Mouse (Mus musculus) neural tube, embryonic 13.5 days (tissue): ENCODE results near the gene Mrps10. TPM values are rescaled to one million over a fixed set of nuclear protein-coding genes. Genes with fewer than 3 reads are reported as not detected.

Source experiments
- ATAC-seq: fragments of 200-750 bp; cut with Nextera tagmentation; 2 replicates; pipeline ENCODE4 v1.8.0; 2017; ENCODE audit warnings: low read depth, mild to moderate bottlenecking, moderate TSS enrichment, moderate library complexity
- H3K27ac ChIP-seq: fragments of 300-500 bp; sonication (generic); replicated peaks from 2 replicates; pipeline ENCODE4 v1.5.1; 2015; ENCODE audit warnings: moderate library complexity, mild to moderate bottlenecking, inconsistent platforms
- H3K27me3 ChIP-seq: fragments of 300-500 bp; sonication (generic); 2 replicates; pipeline ENCODE4 v1.6.1; 2015; ENCODE audit warnings: mild to moderate bottlenecking, inconsistent platforms
- H3K36me3 ChIP-seq: fragments of 300-500 bp; sonication (generic); 2 replicates; pipeline ENCODE4 v1.6.1; 2015; ENCODE audit warnings: mild to moderate bottlenecking, inconsistent platforms
- H3K4me1 ChIP-seq: fragments of 300-500 bp; sonication (generic); replicated peaks from 2 replicates; pipeline ENCODE4 v1.6.1; 2015; ENCODE audit warnings: inconsistent platforms
- H3K4me2 ChIP-seq: fragments of 300-500 bp; sonication (generic); 2 replicates; pipeline ENCODE4 v1.6.1; 2015; ENCODE audit warnings: inconsistent platforms, mild to moderate bottlenecking, moderate library complexity
- H3K4me3 ChIP-seq: fragments of 300-500 bp; sonication (generic); 2 replicates; pipeline ENCODE4 v1.5.1; 2015; ENCODE audit warnings: mild to moderate bottlenecking, inconsistent platforms
- H3K9ac ChIP-seq: fragments of 300-500 bp; sonication (generic); 2 replicates; pipeline ENCODE4 v1.6.1; 2015; ENCODE audit warnings: moderate library complexity, mild to moderate bottlenecking, inconsistent platforms
- H3K9me3 ChIP-seq: fragments of 300-500 bp; sonication (generic); 2 replicates; pipeline ENCODE4 v1.6.1; 2016; ENCODE audit warnings: inconsistent platforms
- WGBS: fragments of 180-500 bp; shearing (Covaris S2); methylation state at CpG from one replicate; pipeline ENCODE4 v1.1.7; 2015; 5-methylcytosine and 5-hydroxymethylcytosine counted together
- polyA plus RNA-seq: library from polyadenylated mRNA; unstranded; fragments of >200 nt; fragmentation: Nextera tagmentation; extraction: Ambion mirVana; gene quantifications from 2 replicates; pipeline ENCODE4 v1.2.1, GENCODE M21; 2015

The Mrps10 gene
- polyA plus RNA-seq, 1 experiment from 2014 or later, result 78.1 TPM

DNA sequence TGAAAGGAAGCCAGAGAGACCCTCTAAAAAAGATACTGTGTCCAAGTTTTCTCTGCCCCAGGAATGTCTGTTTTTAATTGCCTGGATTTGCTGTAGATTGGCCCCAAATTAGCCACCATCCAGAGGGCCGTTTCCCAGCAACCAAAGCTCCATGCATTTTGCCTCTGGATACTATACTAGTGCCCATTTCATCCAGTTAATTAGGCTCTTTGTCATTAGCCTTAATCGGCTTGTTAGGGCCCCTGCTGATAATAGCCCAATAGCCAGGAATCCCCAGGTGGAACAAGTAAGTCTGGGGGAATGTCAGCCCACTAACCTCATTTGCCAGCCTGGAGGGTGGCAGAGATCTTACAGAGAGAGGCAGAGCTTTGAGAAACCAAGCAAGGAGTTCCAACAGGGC lies 35.3 kb upstream of the Mrps10 start:
- Histone ChIP-seq H3K4me3 (no peak overlapping the region), H3K27me3 (no peaks in the 10 kb centered on the region), H3K36me3 (peaks cover 58% of the 10 kb centered on the region), H3K4me1 (peaks cover 20% of the 10 kb centered on the region), H3K9me3 (no peaks in the 10 kb centered on the region), H3K4me2 (no peak overlapping the region), H3K9ac (no peak overlapping the region), H3K27ac (no peak overlapping the region)
- 9% methylated on average over 2 of the region's 2 CpGs for WGBS
- ATAC-seq, result no peak

DNA sequence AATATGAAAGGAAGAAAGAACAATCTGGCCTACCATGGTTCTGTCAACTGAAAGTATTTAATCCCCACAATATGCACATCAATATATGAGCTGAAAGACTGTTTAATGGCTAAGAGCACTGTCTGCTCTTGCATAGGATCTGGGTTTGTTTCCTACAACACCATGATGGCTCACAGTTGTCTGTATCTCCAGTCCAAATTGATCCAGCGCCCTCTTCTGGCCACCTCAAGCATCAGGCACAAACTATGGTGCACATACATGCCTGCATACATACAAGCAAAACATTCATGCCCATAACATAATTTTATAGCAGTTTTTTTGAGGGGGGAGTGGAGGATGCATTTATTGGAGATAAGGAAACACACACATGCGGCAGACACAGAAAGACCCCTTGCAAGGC lies 25.6 kb upstream of the Mrps10 start:
- H3K4me1 ChIP-seq, result 0 out of 2 replicates have a peak, but pooled peaks cover 1% of the 10 kb centered on the region
- 90% methylated on average over 2 of the region's 2 CpGs for WGBS
- no peak overlapping the region for H3K9ac ChIP-seq
- ATAC-seq, result no peak
- H3K27ac ChIP-seq, result no peak overlapping the region
- H3K27me3 ChIP-seq, result no peaks in the 10 kb centered on the region
- H3K4me2 ChIP-seq, result no peak overlapping the region
- H3K4me3 ChIP-seq, result no peak overlapping the region
- H3K9me3 ChIP-seq, result peaks cover 3% of the 10 kb centered on the region; the same call in 1 of the 2 replicates
- peaks cover 94% of the 10 kb centered on the region for H3K36me3 ChIP-seq

GRCm38 (mm10) chr17:47349721-47350319 lies 18.9 kb upstream of the Mrps10 start:
- ATAC-seq, result no peak
- H3K36me3 ChIP-seq, result peaks cover 97% of the 10 kb centered on the region
- H3K4me2 ChIP-seq, result no peak overlapping the region
- H3K9ac ChIP-seq, result no peak overlapping the region
- H3K27ac ChIP-seq, result no peak overlapping the region
- H3K9me3 ChIP-seq, result peaks cover 29% of the 10 kb centered on the region
- 85% methylated on average over 3 of the region's 3 CpGs for WGBS
- no peaks in the 10 kb centered on the region for H3K4me1 ChIP-seq
- no peaks in the 10 kb centered on the region for H3K27me3 ChIP-seq
- no peak overlapping the region for H3K4me3 ChIP-seq

GRCm38 (mm10) chr17:47359964-47360363 lies 8.7 kb upstream of the Mrps10 start:
- H3K9ac ChIP-seq, result no peak overlapping the region
- peaks cover 9% of the 10 kb centered on the region for H3K27me3 ChIP-seq
- no peaks in the 10 kb centered on the region for H3K4me1 ChIP-seq
- no peak overlapping the region for H3K4me3 ChIP-seq
- H3K4me2 ChIP-seq, result no peak overlapping the region
- H3K36me3 ChIP-seq, result peaks cover 50% of the 10 kb centered on the region
- ATAC-seq, result no peak
- 31% methylated on average over 6 of the region's 6 CpGs for WGBS
- no peaks in the 10 kb centered on the region for H3K9me3 ChIP-seq
- no peak overlapping the region for H3K27ac ChIP-seq

DNA sequence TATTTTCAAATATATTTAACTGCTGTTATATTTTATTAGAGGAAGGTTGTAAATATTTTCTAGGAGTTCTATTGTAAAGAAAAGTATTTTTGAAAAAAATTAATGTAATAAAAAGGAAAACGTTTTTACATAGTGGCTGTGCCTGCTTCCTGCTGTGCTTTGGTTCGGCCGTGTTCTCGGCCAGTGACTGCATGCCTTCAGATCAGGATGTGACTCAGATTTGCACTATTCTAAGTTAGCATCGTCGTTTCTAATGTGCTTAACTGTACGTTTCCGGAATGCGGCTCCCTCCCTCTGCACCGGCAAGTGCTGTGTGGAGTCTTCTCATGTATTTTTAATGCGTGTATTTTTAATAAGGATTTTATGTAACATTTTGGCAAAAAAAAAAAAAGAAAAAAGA lies 7.3 kb upstream of the Mrps10 start:
- no peak overlapping the region for H3K4me3 ChIP-seq
- no peaks in the 10 kb centered on the region for H3K4me1 ChIP-seq
- no peak overlapping the region for H3K4me2 ChIP-seq
- WGBS, result 78% methylated on average over 11 of the region's 11 CpGs
- H3K27me3 ChIP-seq, result peaks cover 22% of the 10 kb centered on the region
- ATAC-seq, result no peak
- H3K36me3 ChIP-seq, result peaks cover 36% of the 10 kb centered on the region
- no peak overlapping the region for H3K27ac ChIP-seq
- H3K9ac ChIP-seq, result no peak overlapping the region
- no peaks in the 10 kb centered on the region for H3K9me3 ChIP-seq

- Histone ChIP-seq H3K4me1 (peaks cover 19% of the 10 kb centered on the region), H3K4me3 (peak overlapping the region; percentile 75), H3K27me3 (peaks cover 37% of the 10 kb centered on the region), H3K9ac (peak overlapping the region; percentile 76), H3K27ac (peak overlapping the region; percentile 84), H3K4me2 (peak overlapping the region; percentile 87), H3K9me3 (no peaks in the 10 kb centered on the region), H3K36me3 (peaks cover 19% of the 10 kb centered on the region)
- ATAC-seq, result peak; percentile 75
- WGBS, result under 1% methylated on average over 20 of the region's 20 CpGs
Measured at GRCm38 (mm10) chr17:47369087-47369443, 378 bp downstream of the Mrps10 start.

DNA sequence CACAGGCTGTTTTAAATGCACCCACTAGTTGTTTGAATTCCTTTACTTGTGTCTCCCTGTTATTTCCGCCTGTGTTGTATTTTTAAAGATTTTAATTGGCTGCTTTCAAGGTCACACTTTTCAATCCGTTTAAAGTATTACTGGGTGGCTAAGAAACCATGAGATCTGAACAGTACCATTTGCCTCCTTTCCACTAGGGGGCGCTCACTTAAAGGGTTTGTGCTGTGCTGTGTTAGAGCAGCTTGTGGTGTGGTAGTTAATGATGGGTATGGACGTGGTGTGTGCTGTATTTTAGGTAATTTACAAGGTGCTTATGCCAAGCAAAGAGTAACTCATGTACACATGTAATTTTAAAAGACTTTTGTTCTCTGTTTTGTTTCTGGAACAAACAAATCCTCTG lies 2.8 kb downstream of the Mrps10 start:
- ATAC-seq, result no peak
- no peak overlapping the region for H3K4me3 ChIP-seq
- 15% methylated on average over 4 of the region's 4 CpGs for WGBS
- H3K4me2 ChIP-seq, result peak overlapping the region; percentile 7; the same call in 1 of the 2 replicates
- no peak overlapping the region for H3K27ac ChIP-seq
- peaks cover 42% of the 10 kb centered on the region for H3K36me3 ChIP-seq
- H3K9ac ChIP-seq, result peak overlapping the region; percentile 47; the same call in 1 of the 2 replicates
- peaks cover 14% of the 10 kb centered on the region for H3K27me3 ChIP-seq
- H3K9me3 ChIP-seq, result no peaks in the 10 kb centered on the region
- peaks cover 19% of the 10 kb centered on the region for H3K4me1 ChIP-seq

- Histone ChIP-seq H3K9me3 (no peaks in the 10 kb centered on the region), H3K4me2 (no peak overlapping the region), H3K4me1 (peaks cover 19% of the 10 kb centered on the region), H3K4me3 (no peak overlapping the region), H3K27me3 (no peaks in the 10 kb centered on the region), H3K27ac (no peak overlapping the region), H3K9ac (no peak overlapping the region), H3K36me3 (peaks cover 66% of the 10 kb centered on the region)
- no peak for ATAC-seq
- WGBS, result 93% methylated on average over 6 of the region's 6 CpGs
Measured at GRCm38 (mm10) chr17:47373991-47374390, 5.3 kb downstream of the Mrps10 start.

- Histone ChIP-seq H3K4me1 (no peaks in the 10 kb centered on the region), H3K27me3 (no peaks in the 10 kb centered on the region), H3K36me3 (peaks cover 94% of the 10 kb centered on the region), H3K4me3 (no peak overlapping the region), H3K4me2 (no peak overlapping the region), H3K27ac (no peak overlapping the region), H3K9me3 (no peaks in the 10 kb centered on the region), H3K9ac (no peak overlapping the region)
- ATAC-seq, result no peak
- WGBS, result 92% methylated on average over 6 of the region's 6 CpGs
Measured at GRCm38 (mm10) chr17:47376779-47377280, 8.1 kb downstream of the Mrps10 start.

DNA sequence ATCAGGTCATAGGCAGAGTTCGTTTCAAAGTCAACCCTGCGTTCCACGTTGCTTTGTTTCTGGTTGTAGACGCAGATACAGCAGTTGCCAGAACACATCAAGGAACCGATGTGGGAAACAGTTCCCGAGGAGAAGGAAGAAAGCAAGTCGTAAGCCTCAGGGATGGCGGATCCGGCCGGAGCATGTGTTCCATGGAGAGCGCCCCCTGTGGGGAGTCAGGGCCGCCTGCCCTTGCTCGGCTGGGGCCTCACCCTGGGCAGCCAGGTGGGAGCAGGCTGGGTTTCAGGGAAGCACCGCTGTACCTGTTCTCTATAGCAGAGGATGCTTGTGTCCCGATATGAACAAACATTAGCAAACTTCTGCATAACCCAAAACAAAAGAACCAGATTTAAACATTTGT lies 9.4 kb downstream of the Mrps10 start:
- Histone ChIP-seq H3K4me1 (no peaks in the 10 kb centered on the region), H3K27ac (no peak overlapping the region), H3K4me3 (no peak overlapping the region), H3K9me3 (no peaks in the 10 kb centered on the region), H3K36me3 (peaks cover 83% of the 10 kb centered on the region), H3K4me2 (no peak overlapping the region), H3K27me3 (no peaks in the 10 kb centered on the region), H3K9ac (no peak overlapping the region)
- no peak for ATAC-seq
- 81% methylated on average over 15 of the region's 15 CpGs for WGBS

- H3K9me3 ChIP-seq, result no peaks in the 10 kb centered on the region
- ATAC-seq, result no peak
- H3K27me3 ChIP-seq, result no peaks in the 10 kb centered on the region
- no peaks in the 10 kb centered on the region for H3K4me1 ChIP-seq
- H3K9ac ChIP-seq, result no peak overlapping the region
- WGBS, result 83% methylated on average over 11 of the region's 11 CpGs
- no peak overlapping the region for H3K4me2 ChIP-seq
- peaks cover 47% of the 10 kb centered on the region for H3K36me3 ChIP-seq
- H3K27ac ChIP-seq, result no peak overlapping the region
- no peak overlapping the region for H3K4me3 ChIP-seq
Measured at GRCm38 (mm10) chr17:47381917-47382316, 13.2 kb downstream of the Mrps10 start.

- no peak for ATAC-seq
- Histone ChIP-seq H3K27ac (no peak overlapping the region), H3K9me3 (no peaks in the 10 kb centered on the region), H3K9ac (no peak overlapping the region), H3K27me3 (no peaks in the 10 kb centered on the region), H3K4me1 (no peaks in the 10 kb centered on the region), H3K4me3 (no peak overlapping the region), H3K36me3 (peaks cover 33% of the 10 kb centered on the region), H3K4me2 (no peak overlapping the region)
- 91% methylated on average over 4 of the region's 4 CpGs for WGBS
Measured at GRCm38 (mm10) chr17:47383266-47383665, 14.6 kb downstream of the Mrps10 start.

- Histone ChIP-seq H3K36me3 (peaks cover 27% of the 10 kb centered on the region), H3K9ac (no peak overlapping the region), H3K4me3 (no peak overlapping the region), H3K27ac (no peak overlapping the region), H3K4me1 (no peaks in the 10 kb centered on the region), H3K9me3 (no peaks in the 10 kb centered on the region), H3K4me2 (no peak overlapping the region), H3K27me3 (no peaks in the 10 kb centered on the region)
- WGBS, result 90% methylated on average over 3 of the region's 3 CpGs
- no peak for ATAC-seq
Measured at GRCm38 (mm10) chr17:47384064-47384463, 15.4 kb downstream of the Mrps10 start.
